Mouse (Mus musculus): ENCODE measurements around the gene Sf3b3.

- no peak for TF ChIP-seq CTCF (IDR thresholded peaks at IDR 0.05; ENCODE audit: low read depth, low read length)
- no peak for TF ChIP-seq POLR2A (IDR thresholded peaks at IDR 0.05; ENCODE audit: extremely low read depth, insufficient read depth, low read length)
Measured at GRCm38 (mm10) chr8:110805669-110806068, 40.9 kb downstream of the Sf3b3 start, which contains the start of gene Il34.

All from liver, adult 2 months (tissue).